In genomic region chr5:30959966-30960501, GRCm38 (mm10) we compare ENCODE assay signal across 8 mouse cellular contexts. TPM values are rescaled to one million over a fixed set of nuclear protein-coding genes. Genes with fewer than 3 reads are reported as not detected.
DNase-seq lines count a peak whose midpoint lies in the region; ATAC-seq lines count a peak whose summit lies in the region.

Gene Preb, minus strand, starts transcription at chr5:30960361.

- peak; percentile 93 for ATAC-seq in inflammation-experienced regulatory T-cells, adult 6 months
- ATAC-seq in megakaryocyte-erythroid progenitor cell, adult 5-6 weeks (replicated peaks; ENCODE audit: low FRiP score, low TSS enrichment, poor library complexity, severe bottlenecking) = peak; percentile 95

- peak; percentile 99 for DNase-seq in adipocyte (ENCODE audit: low spot score)
- peak; percentile 99 for DNase-seq in embryo, embryonic 10 days (ENCODE audit: low spot score)
- peak; percentile 99 for DNase-seq in gastrocnemius, postnatal 14 days
- peak; percentile 98 to 99 for DNase-seq in left cerebral cortex, postnatal 10 days (ENCODE audit: extremely low spot score in 1 of 2, low spot score in 2 of 2)
- DNase-seq in right cerebral cortex, postnatal 25 days = peak; percentile 99
- peak; percentile 98 for DNase-seq in urinary bladder, postnatal 4 days (ENCODE audit: low spot score in 2 of 2)

- intact Hi-C loops in gastrocnemius, postnatal 14 days (cut with DNase I; ENCODE audit: low total_unique reads) = no loop called here
- intact Hi-C loops in left cerebral cortex, postnatal 10 days (cut with DNase I) = no loop called here

RNA-seq across cellular contexts. Expression of gene Preb, which starts in this region (rescaled TPM):
- 10 to 100 TPM; 77.5 to 90.5 TPM for total RNA-seq in gastrocnemius, postnatal 14 days (2021)
- 10 to 100 TPM; 56.7 to 79.6 (median 69.0) TPM for polyA plus RNA-seq in inflammation-experienced regulatory T-cells, adult 6 months (2017; shearing (Covaris generic))
- total RNA-seq in left cerebral cortex, postnatal 10 days (2021) = 100 to 1,000 TPM; 116 to 122 TPM
- total RNA-seq in megakaryocyte-erythroid progenitor cell, adult 5-6 weeks (2014; fragmentation: Nextera tagmentation) = 109 and 117 TPM in 2 replicates
- 28.0 and 39.1 TPM in 2 replicates for total RNA-seq in megakaryocyte-erythroid progenitor cell, adult 5-6 weeks (2017)

Comparison
In these comparisons a context has a peak if more than half of its experiments do, and no peak if none do; other contexts are left out.
1. Peak in every context shown above with its lines: DNase-seq and ATAC-seq.